Mouse (Mus musculus) liver (tissue): ENCODE measurements around the gene Dlx6.
A peak's percentile ranks its signal among the peaks of the same experiment; 100 is the strongest.

Experiments used
- DNase-seq: peaks from one replicate; pipeline ENCODE4 v3.0.0-alpha.2; 2020; ENCODE audit warnings: mixed read lengths

Gene Dlx6

DNA sequence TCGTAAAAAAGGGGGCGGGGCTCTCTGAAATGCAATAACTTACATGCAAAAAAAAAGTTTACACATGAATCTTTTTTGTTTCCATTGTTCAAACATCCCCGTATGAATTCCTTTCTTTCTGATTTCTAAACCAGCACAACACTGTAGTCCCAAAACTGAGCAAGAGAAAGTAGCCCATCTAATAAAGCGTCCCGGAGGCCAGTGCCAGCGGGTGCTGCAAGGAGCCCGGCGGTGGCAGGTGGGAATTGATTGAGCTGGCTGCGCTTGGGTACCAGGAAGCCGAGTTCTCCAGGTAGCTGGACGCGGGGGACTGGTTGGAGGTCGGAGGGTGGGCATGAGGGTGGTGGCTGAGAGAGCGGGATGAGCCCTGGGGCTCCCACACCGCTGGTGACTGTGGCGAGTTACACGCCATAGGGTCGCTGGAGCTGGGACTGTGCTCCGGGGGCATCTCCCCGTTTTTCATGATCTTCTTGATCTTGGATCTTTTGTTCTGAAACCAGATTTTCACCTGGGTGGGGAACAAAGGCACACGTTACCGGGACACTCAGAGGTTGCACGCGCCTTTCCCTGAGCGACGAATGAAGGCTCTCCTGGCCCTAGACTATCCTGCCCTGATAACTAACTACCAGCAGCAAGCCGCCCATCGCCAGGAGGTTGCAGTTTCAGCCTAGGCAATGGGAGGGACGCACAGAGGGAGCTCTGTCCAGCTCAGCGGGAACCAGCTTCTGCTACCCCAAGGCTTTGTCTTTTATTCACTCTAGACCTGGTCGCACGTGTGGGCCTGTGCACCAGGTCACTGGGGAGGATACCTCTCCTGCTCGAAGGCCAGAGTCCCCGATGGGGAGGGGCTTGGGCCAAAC lies 15.1 kb downstream of the Dlx6 start:
- DNase-seq: no peak

DNA sequence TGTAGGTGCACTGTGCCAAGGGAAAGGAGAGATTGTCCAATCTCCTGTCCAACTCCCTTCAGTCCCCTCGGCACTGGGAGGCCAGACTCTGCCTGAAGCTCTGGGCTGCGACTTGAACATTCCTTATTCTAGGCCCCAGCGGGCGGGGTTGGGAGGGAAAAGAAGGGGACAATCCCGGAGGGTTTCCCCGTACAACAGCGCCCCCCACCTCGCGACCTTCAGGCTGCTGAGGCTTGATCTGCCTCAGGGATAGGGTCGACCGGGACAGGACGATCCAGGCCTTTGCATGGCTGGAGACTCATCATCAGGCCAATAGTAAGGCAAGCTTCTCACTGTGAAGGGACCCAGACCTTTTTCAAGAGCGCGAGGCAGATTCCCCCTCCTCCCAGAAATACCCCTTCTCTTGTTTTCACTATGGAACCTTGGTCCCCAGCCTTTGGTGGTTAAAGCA lies 15.7 kb downstream of the Dlx6 start:
- DNase-seq: no peak

DNA sequence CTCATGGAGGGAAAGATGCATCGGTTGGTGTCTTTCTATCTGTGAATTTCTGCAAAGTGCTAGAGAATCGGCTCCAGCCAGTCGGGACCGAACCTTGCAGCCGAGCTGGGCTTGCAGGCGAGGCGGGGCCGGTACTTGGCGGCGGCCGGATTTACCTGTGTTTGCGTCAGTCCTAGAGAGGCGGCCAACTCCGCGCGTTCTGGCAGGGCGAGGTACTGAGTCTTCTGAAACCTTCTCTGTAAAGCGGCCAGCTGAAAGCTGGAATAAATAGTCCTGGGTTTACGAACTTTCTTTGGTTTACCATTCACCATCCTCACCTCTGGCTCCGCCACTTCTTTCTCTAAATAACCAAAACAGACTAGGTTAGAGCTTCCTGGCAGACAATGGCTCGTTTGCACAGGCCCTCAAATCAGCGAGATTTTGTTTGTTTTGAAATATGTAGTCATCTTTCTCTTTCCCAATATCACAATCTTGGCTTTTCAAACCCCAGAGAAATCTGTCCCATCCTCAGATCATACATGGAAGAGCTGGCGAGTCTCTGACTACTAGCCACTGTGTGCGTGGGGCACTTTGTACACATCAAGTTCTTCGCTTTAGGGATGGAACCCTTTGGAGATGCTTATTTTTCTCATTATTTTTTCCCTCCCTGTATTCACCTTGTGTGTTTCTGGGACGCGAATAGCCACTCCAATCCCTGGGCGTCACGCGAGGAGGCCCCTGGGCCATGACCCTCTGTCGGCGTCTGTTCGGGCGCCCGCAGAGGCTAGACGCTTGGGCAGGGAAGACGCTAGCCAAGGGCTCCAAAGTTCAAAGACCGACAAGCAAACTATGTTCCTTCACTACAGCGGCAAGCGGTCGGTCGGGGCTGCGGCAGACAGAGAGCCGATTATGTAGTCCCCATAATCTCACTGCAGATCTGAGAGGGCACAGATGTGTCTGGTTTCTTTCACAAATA lies 16.5 kb downstream of the Dlx6 start:
- DNase-seq: no peak

DNA sequence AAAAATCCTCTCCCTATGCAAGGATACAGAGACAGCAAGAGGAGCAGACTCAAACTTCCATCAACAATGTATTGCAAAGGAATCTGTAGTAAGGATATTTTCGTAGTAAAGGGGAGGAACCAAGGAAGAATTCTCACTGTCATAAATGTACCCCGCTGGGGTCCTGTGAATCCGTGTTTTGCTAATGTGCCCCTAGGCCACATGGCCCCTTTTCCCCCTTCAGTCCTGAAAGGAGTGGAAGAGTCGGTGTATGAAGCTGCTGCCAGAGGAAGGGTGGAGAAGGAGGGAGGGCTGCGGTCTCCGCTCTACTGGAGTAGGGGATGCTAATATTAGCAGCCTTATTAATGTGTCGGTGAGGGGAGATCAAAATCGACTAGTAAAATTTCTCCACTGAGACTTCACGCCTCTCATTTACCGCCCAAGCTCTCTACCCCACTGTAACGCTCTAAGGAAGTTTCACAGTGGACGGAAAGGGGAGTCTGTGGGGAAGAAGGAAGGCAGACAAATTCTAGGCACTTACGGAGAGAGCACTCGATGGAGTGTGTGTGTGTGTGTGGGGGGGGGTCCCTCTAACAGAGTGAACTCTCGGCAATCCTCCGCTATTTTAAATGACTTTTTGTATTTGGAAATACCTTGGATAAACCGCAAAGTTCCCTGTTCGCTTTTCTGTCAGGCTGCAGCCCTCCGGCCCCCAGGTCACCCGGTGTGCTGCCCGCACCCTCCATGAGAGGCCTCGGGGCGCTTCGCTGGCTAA lies 17.4 kb downstream of the Dlx6 start:
- DNase-seq: no peak

DNA sequence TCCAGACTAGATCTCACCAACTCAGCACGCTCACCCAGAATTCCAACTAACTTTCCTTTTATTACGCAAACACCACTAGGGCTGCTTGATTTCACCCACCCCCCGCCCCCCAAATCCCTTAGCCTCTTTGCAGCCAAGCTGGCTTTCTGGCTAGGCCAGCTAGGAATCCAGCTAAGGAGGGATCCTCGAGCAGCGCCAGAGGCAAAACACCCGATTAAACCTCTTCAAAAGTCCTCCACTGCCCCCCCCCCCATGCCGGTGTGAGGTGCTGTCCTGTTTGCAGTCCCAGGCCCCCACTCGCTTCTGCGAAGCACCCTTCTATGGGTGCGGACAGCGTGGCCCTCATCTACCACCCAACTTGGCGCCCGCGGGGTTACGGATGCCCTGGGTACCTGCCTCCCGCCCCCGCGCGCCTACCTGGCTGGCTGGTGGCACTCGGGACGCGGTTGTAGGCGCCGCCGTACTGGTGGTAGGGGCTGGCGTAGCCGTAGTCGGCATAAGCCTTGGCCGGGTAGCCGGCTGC lies 18.0 kb downstream of the Dlx6 start:
- DNase-seq: no peak

DNA sequence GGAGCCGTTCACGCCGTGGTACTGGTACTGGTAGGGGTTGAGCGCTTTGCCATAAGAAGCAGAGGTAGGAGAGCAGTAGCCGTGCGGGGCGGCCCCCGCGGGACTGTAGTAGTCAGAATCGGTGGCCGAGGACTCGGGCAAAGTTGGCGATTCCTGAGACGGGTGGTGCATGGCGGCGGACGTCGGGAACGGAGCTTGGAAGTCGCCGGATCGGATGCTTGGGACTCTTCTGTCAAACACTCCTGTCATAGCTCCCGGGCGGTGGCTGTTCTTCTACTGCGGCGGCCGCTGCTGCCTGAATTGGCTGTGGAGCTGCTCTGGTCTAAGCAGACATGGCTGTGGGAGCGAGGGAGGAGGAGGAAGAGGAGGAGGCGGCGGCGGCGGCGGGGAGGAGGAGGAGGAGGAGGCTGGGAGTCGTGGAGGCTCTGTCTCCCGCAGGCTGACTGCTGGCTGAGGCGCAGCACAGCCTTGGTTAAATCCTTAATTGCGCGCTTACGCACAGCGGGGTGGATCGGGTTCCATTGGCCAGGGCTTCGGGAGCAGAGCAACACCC lies 18.6 kb downstream of the Dlx6 start, which contains the start of gene Dlx5:
TSS of gene Dlx5 (minus strand) at position 448 of the 553 bp plus-strand sequence.
- peak; percentile 31 for DNase-seq

DNA sequence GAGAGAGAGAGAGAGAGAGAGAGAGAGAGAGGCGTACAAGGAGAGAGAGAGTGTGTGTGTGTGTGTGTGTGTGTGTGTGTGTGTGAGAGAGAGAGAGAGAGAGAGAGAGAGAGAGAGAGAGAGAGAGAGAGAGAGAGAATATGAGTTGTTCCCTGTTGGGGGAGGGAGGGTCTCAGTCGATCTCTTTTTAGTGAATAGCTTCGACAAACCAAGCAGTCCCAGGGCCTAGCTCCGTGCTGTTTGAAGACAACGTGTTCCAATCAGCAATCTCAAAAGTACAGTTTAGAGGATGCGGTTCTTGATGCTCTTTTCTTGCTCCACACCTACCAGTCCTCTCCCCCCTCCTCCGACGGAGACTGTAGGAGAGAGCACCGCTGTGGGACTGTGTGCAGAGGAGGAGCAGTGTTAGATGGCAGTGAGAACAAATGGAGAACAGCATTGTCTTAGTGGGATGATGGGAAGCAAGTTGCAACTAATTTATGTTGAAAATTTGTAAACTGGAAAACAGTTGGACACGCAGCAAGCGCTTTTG lies 19.2 kb downstream of the Dlx6 start:
- no peak for DNase-seq

DNA sequence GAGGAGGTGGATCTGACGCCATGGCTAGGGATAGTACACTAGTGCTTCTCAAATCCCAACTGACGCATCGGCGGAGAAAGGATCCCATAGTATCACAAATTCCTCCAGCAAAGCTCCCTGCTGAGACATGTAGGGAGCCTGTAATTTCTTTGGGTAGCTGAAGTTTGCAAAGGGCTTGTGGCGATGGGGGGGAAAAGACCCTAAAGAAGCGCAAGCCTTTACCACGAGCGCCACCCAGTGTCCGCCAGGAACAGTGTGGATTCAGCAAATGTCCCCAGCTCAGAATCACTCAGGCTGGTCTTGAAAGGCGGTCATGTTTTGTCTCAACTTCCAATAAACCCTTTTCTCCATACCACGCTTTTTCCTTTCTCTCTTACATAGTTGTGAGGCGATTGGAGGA lies 21.8 kb downstream of the Dlx6 start:
- DNase-seq: peak; percentile 41

DNA sequence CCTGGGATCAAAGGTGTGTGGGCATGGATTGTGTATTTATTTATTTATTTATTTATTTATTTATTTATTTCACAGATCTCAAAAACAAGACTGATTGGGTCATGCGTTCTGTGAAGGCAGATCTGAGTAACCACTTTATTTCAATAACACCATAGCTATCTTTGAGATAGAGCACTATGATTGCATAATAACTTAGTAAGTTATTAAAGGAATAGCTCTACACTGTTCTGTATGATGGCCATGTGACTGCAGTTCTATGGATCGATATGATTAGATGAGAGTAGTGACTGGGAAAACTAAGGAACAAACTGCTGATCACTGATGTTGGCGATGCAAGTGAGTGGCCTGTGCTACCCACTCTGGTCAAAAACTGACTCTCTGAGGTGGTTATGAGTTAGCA lies 23.1 kb downstream of the Dlx6 start:
- DNase-seq: no peak

DNA sequence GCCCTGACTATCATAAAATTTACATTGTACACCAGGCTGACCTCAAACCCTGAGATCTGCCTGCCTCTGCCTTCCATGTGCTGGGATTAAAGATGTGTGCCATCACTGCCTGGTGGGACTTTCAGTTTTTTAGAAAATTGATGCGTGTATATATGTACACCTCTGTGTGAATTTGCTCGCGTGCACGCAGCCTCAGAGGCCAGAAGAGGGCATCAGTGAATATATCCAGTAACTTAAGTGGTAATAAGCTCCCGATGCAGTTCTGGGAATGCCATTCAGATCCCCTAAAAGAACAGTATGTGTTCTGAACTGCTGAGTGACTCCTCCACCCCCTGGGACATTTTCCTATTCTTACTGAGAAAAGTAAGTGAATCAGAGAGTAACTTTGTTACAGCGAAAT lies 26.9 kb downstream of the Dlx6 start:
- no peak for DNase-seq

DNA sequence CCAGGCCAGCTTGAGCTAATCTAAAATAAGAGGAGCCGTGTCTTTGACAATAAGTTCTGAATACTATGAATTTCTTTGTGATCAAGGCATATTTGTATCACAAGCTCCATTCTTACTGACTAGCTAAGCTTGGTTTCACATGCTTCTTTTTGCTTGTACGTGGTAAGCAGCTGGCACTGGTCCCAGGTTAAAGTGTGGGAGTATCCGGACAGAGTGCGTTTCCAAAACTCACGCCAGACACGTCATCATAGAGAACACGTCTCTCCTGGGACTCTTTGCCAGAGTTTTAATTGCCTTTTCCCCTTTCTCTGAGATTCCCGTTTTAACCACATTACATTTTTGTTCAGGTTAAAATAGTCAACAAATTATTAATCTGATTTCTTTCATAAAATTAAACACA lies 46.5 kb downstream of the Dlx6 start:
- DNase-seq: no peak

DNA sequence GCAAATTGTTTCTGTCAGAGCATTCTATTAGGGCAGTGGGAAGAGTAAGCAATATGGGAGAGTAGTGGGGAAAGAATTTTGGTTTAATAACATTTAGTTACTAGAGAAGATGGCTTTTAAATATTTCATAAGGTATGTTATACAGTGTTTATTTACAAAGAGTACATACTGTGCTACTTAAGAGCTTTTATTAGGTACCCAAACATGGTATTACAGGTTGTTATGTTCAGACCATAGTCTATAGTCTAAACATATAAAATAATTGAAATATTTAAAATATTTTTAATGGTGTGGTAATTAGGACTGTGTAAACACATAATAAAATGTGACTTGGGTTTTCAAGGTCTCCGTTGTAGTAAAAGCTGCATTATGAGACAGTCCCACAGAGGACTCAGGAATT lies 51.2 kb downstream of the Dlx6 start:
- DNase-seq: no peak

DNA sequence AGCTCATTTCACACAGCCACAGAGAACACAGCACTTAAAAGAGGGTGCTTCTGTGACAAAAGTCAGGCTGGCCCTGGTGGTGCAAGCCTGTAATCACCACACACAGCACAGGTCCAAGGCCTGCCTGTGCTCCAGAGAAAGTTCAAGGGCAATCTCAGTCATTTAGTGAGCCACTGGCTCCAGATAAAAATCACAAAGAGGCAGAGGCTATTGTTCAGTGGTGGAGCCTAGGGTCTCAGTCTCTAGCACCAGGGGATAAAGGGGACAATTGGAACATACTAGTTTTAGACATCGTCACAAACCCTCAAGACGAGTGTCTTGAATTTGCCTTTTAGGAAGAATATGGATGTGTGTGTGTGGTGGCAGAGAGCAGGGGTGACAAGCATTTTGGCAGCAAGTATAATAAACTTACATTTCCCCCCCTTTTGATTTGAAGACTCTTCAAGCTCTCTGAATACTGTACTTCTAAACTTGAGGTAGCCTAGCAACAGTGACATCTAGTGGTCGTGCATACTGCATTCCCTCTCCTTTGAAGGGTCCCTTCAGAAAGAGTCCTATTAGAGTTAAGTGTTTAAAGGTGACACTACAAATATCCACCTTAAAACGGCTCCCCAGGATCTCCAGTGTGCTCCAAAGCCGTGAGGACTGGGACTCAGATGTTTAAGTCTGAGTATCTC lies 51.9 kb downstream of the Dlx6 start:
- peak; percentile 5 for DNase-seq

DNA sequence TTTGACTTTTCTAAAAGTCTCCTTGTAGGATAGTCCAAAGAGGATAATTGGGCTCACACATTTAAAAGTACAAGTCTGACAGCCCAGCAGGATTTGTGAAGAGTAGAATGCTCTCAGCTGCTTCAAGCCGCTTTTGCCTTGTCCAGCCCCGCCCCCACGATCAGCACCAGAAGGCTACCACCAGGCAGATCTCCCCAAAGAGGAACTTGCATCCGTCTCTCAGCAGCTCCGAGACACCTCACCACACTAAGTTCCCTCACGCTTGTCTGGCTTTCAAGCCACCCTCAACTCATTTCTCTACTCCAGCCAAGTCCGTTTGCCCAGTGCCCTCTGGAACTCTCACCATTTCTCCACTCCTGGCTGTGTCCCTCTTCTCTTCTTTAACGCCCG lies 52.4 kb downstream of the Dlx6 start:
- no peak for DNase-seq

DNA sequence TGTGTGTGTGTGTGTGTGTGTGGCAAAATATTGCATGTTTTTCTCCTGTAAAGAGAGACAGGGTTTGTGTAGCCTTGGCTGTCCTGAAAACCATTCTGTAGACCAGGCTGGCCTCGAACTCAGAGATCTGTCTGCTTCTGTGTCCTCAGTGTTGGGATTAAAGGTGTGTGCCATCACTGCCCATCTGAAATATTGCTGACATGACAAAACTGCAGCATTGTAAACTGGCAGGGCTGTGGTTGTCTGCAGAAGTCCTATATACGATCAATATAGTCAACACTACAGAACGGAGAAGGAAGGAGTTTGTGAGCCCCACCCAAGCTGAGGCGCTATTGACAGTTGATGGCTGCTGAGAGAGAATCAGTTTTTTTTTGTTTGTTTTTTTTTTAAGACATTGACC lies 54.2 kb downstream of the Dlx6 start:
- DNase-seq: no peak
